Mouse (Mus musculus): ENCODE results near the gene Rbm19.

- TF ChIP-seq CTCF (IDR thresholded peaks at IDR 0.05; ENCODE audit: borderline replicate concordance, extremely low read depth, insufficient read depth, insufficient read length) (no peak), POLR2A (IDR thresholded peaks at IDR 0.05; ENCODE audit: borderline replicate concordance, extremely low read depth, insufficient read depth, insufficient read length, poor library complexity, severe bottlenecking) (no peak)
Measured at GRCm38 (mm10) chr5:120196879-120197278, 80.6 kb downstream of the Rbm19 start.
